Mouse (Mus musculus) adrenal gland, adult 18-20 months (tissue): ENCODE measurements around the gene Ankrd31. TPM values are rescaled to one million over a fixed set of nuclear protein-coding genes. Genes with fewer than 3 reads are reported as not detected.
"Not testable (repeated sequence)": the region's sequence is repeated elsewhere in the genome, so short reads cannot be mapped to it uniquely, and the experiment has no call there.

Experiments
- DNase-seq, 2 experiments: peaks; one replicate each; pipeline ENCODE4 v3.0.0; 2021 to 2022; ENCODE audit warnings: low spot score in 2 of 2
- total RNA-seq, 2 experiments: library from RNA; stranded (reverse); gene quantifications; 1 replicate in 1 of 2; 2 replicates in 1 of 2; pipeline ENCODE4 v1.2.3; 2021

Gene Ankrd31
- total RNA-seq, 2 experiments from 2014 or later: 0.17 TPM; not detected in 1

DNA sequence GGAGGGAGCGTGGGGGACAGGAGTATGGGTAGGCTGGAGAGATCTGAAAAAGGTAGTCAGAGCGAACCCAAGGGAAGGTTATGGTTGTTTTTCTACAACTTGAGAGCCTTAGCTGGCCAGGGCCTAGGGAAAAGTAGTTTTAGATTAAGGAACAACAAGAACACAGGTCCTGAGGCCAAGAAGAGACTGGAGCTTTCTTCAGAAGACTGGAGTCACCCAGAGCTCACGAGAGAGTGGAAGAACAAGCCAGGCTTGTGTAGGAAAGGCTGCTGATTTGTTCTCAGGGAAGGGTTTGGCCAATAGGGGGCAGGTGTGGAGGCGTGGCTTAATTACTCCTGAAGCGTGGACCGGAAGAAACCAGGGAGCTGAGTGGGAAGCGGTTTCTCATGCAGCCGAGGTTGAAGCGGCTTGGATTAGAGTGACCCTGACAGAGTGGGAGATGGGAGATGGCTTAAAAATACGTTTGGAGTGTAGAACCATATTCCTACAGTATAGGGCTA is 189.0 kb downstream of the Ankrd31 start:
- DNase-seq: no peak

DNA sequence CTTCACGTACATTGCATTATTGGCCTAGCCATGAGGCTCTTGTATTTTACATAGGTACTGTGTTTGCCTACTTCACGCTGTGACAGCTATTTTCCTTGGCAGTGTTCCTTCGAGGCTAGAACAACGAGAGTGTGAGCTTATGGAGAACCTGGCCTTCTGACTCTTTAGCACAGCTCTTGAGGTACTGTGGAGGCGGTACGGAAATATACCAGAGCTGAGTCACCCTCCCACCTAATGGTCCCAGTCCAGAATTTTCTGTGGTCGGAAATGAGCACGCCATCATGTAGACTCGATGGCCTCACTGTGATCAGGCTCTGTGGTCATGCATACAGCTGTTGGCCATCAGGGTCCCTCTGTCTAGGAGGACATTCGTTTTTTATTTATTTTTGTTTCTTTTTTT is 191.6 kb downstream of the Ankrd31 start:
- DNase-seq: no peak

DNA sequence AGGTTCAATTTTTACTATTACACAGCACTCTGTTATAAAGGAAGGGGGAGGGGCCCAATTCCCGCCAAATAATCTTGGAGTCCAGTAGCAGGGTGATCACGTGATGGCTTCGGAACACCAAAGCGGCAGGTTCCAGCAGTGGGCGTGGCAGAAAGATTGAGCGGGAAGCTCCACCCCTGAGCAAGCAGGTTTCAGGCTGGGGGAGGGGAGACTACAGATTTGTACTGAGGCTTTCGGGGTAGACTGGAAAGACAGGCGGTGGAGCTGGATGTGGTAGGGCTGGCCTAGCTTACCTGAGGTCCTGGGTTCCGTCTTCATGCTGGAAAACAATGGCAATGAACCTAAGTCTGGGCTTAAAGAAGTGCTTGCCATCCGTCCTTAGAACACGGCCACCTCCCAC is 193.4 kb downstream of the Ankrd31 start:
- not testable (repeated sequence) for DNase-seq

DNA sequence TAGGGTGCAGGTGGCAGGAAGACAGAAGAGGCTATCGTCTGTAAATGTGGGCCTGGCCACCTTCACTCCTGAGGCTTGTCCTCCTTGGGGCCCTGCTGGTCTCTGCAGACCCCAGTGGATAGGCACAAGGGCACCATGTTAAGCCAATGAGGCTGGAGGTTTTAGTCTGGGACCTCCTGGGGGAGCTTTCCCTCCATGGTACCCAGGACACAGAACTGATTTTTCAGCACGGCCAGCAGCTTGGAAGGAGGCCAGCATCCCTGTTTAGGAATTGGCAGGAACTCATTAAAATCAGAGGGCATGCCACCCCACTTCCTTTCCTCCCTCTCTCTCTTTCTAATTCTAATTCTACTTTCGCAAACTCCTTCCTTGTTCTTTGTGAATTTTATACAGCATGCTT is 195.5 kb downstream of the Ankrd31 start:
- DNase-seq: no peak

DNA sequence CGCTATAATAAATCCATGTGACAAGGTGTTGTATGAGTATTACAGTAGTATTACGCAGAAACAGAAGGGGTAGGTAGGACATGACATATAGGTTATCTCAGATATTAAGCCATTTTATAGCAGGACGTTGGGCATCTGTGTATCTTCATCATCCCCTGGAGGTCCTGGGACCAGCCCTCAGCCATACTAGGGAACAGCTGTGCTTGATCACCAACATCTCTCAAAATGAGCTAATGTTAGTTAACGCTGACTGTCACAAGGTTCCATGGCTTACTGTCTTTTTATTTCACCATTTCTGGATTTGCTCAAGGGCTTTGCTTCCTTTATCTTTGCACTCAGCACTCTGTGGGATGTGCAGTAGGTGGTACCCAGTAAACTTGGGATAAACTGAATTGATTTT is 197.7 kb downstream of the Ankrd31 start:
- DNase-seq: no peak

DNA sequence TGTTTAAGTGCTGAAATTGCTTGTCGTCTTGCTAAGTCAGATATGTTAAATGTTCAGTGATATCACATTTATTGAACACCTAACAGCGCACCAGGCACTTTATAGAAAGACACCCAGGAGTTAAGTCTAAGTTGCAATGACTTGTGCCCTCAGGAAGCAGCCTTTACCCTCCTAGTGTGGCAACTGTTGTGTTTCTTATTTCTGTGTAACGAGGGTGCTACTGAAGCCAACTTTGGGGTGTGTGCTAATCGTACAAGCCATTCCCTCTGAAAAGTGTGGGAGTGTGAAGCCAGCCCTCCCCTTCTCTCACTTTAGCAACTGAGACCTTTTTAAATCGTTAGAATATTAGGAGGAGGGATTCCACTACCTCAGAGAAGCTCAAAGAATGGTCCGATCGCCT is 199.7 kb downstream of the Ankrd31 start:
- no peak for DNase-seq

DNA sequence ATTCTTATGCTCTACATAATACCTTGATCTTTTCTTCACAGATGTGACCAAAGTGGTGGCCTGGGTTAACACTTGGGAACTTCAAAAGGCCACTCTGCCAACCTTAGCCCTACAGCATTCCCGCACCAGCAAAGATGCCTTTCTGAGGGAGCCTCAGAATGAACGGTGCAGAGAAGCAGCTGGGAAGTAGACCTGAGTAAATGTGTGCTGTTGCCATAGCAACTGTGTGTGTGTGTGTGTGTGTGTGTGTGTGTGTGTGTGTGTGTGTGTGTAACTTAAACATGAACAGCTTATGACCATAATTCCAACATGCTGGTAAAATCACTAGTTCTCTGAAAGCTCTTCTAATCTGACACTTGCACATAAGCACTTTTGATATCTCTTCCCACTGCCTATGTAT is 203.8 kb downstream of the Ankrd31 start:
- no peak for DNase-seq

DNA sequence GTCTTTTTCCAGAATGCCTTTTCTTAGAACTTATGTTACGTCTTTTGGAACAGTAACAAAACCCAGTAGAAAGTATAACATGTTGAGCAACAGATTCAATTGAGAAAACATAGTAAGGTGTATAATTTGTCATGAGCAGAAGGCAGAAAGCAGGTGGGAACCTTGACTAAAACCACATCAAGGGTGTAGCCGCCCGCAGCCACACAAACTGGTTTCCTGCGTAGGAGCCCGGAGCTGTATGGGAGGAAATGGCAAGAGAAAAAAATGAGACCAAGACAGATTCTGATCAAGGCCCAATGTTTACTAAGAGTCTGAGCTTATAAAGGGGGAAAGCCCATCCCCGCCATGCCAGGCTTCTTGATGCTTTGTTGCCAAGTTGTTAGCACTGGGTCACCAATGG is 208.4 kb downstream of the Ankrd31 start:
- no peak for DNase-seq

Other genes with a start within 250 kb of the Ankrd31 start
- gene Polk, start 205.7 kb upstream of the Ankrd31 start, total RNA-seq: 10 to 100 TPM; 23.3 to 32.6 TPM
- 100 to 1,000 TPM in 1 of 2 experiments, 10 to 100 TPM in 1; 72.4 to 112 TPM for gene Col4a3bp, start 205.7 kb upstream of the Ankrd31 start, total RNA-seq
- 100 to 1,000 TPM in 1 of 2 experiments, 10 to 100 TPM in 1; 54.0 to 187 TPM for gene Hmgcr, start 77.3 kb upstream of the Ankrd31 start, total RNA-seq
- gene Gcnt4, start 176.4 kb downstream of the Ankrd31 start, total RNA-seq: under 1 TPM; 0.10 to 0.66 TPM